Mouse (Mus musculus) kidney, adult 2 months (tissue): ENCODE measurements around the gene Stk11ip. TPM values are rescaled to one million over a fixed set of nuclear protein-coding genes. Genes with fewer than 3 reads are reported as not detected.

Experiments
- DNase-seq: peaks from one replicate; pipeline ENCODE4 v3.0.0; 2021
- H3K27ac ChIP-seq: fragments of 200-500 bp; 2 replicates; pipeline ENCODE4 v1.5.1; 2012; ENCODE audit warnings: low read depth, low read length, control low read depth, inconsistent platforms; ENCODE audit not compliant: insufficient read depth
- H3K27me3 ChIP-seq: fragments of 200-500 bp; replicated peaks from 2 replicates; pipeline ENCODE4 v1.6.1; 2012; ENCODE audit warnings: mild to moderate bottlenecking, moderate library complexity, low read length, inconsistent platforms; ENCODE audit not compliant: control insufficient read depth, insufficient read depth
- H3K36me3 ChIP-seq: fragments of 200-500 bp; 2 replicates; pipeline ENCODE4 v1.6.1; 2012; ENCODE audit warnings: mild to moderate bottlenecking, moderate library complexity, low read length, inconsistent platforms; ENCODE audit not compliant: control insufficient read depth, insufficient read depth
- H3K4me1 ChIP-seq: fragments of 200-500 bp; 2 replicates; pipeline ENCODE4 v1.6.1; 2011; ENCODE audit warnings: low read length; ENCODE audit not compliant: control insufficient read depth, insufficient read depth
- H3K4me3 ChIP-seq: fragments of 200-500 bp; 2 replicates; pipeline ENCODE4 v1.5.1; 2011; ENCODE audit warnings: mild to moderate bottlenecking, low read depth, low read length, control low read depth; ENCODE audit not compliant: insufficient read depth
- CTCF ChIP-seq: fragments of 200-500 bp; conservative IDR thresholded peaks from 2 replicates; pipeline ENCODE4 v1.5.1; 2011; ENCODE audit warnings: low read depth, mild to moderate bottlenecking, control low read depth, low read length, moderate library complexity, mixed read lengths; ENCODE audit not compliant: insufficient read depth, insufficient read length
- POLR2A ChIP-seq: fragments of 200-500 bp; IDR thresholded peaks from one replicate; pipeline ENCODE4 v1.6.1; 2011; ENCODE audit warnings: low read depth, low read length, control low read depth
- WGBS: fragments of 180-500 bp; shearing (Covaris S2); methylation state at CpG from one replicate; pipeline ENCODE4 v1.1.7; 2018; 5-methylcytosine and 5-hydroxymethylcytosine counted together
- polyA plus RNA-seq: library from polyadenylated mRNA; depleted of rRNA; stranded (reverse); fragments of >200 nt; gene quantifications from 2 replicates; pipeline ENCODE4 v1.2.3, GENCODE M21; 2012

Stk11ip gene
- polyA plus RNA-seq, 1 experiment, result 15.5 TPM

GRCm38 (mm10) chr1:75547351-75547750 is 26.0 kb downstream of the Stk11ip start:
- H3K36me3 ChIP-seq, result no peaks in the 10 kb centered on the region
- no peaks in the 10 kb centered on the region for H3K27me3 ChIP-seq
- DNase-seq, result no peak
- H3K4me3 ChIP-seq, result peak overlapping the region; percentile 74; the same call in 1 of the 2 replicates
- no peak overlapping the region for H3K27ac ChIP-seq
- TF ChIP-seq POLR2A, result no peak
- TF ChIP-seq CTCF, result no peak
- WGBS, result 97% methylated on average over 13 of the region's 13 CpGs
- H3K4me1 ChIP-seq, result no peaks in the 10 kb centered on the region

DNA sequence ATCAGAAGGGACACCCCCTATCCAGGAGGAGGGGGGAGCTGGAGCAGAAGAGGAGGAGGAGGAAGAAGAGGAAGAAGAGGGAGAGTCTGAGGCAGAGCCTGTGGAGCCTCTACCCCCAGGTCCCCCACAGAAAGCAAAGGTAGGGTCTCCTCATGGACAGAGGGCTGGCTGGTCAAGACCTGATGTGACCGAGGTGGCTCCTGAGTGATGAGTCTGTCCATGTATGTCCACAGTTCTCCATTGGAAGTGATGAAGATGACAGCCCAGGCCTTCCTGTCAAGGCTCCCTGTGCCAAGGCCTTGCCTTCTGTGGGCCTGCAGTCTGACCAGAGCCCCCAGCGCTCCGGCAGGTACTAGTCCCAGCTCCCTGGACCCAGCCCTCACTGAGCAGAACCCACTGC is 26.8 kb downstream of the Stk11ip start:
- H3K27ac ChIP-seq, result no peak overlapping the region
- H3K27me3 ChIP-seq, result no peaks in the 10 kb centered on the region

DNA sequence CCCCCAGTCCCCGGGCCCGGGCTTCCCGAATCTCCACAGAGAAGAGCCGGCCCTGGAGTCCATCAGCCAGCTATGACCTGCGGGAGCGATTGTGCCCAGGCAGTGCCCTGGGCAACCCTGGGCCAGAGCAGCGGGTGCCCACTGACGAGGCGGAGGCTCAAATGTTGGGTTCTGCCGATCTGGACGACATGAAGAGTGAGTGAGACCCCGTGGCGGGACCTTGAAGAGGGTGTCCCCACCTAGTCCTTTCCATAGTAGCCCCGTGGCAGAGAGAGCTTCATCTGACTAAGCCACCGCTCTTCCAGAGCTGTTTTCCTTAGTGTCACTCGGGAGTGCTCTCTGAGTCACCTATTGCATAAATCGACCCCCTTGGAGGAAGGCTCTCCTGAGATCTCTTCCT is 27.5 kb downstream of the Stk11ip start:
- Histone ChIP-seq H3K27me3 (no peaks in the 10 kb centered on the region), H3K36me3 (no peaks in the 10 kb centered on the region), H3K27ac (no peak overlapping the region), H3K4me1 (no peaks in the 10 kb centered on the region), H3K4me3 (no peak overlapping the region)
- WGBS, result 88% methylated on average over 17 of the region's 17 CpGs
- no peak for TF ChIP-seq CTCF
- no peak for TF ChIP-seq POLR2A
- no peak for DNase-seq

More for the DNA sequence above, 26.8 kb downstream of the Stk11ip start:
- no peak overlapping the region for H3K4me3 ChIP-seq
- WGBS, result 92% methylated on average over 3 of the region's 3 CpGs
- TF ChIP-seq CTCF (no peak), POLR2A (no peak)
- no peak for DNase-seq
- no peaks in the 10 kb centered on the region for H3K36me3 ChIP-seq
- no peaks in the 10 kb centered on the region for H3K4me1 ChIP-seq

DNA sequence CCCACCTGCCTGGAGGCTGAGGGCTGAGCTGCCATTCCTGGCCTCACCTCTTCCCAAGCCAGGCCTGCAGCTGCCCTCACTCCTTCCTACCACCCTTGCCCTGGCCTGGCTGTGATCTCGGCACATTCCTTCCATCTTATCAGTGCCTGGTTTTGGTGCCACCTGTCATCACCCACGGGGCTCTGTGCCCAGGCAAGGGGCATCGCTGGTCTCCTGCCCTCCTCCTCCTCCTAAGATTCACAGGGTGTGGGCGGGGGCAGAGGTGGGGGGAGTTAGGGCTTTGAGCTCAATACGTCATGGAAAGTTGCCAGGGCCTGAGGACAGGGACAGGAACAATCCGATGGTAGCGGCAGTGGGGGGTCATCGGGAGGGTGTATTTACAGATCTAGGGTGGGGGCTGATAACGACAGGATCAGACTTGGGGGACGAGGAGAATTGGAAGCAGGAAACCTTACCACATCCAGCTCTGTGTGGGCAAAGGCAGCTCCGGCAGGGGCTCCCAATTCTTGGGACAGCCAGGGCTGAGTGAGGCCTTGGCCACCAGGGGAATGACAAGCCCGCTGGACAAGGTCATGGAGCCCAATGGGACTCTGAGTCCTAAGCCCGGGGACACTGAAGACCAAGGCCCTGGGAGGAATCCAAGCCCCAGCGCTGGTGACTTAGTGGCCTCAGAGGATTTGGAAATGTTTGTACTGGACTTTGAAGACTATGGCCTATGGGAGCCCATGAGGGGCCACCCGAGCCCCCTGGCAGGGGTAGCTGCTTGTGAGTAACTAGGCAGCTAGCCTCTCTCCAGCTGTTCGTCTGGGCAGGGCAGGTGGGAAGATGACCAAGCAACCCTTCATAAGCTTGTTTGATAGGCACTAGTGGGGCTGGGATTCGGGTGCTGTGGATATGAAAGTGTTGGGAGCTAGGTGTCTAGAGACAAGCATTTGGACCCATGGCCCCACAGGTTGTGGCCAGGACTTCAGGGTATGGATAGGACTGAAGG is 28.3 kb downstream of the Stk11ip start:
- no peak for TF ChIP-seq POLR2A
- TF ChIP-seq CTCF, result no peak
- Histone ChIP-seq H3K36me3 (no peaks in the 10 kb centered on the region), H3K4me3 (no peak overlapping the region), H3K4me1 (no peaks in the 10 kb centered on the region), H3K27ac (no peak overlapping the region), H3K27me3 (no peaks in the 10 kb centered on the region)
- WGBS, result 80% methylated on average over 17 of the region's 17 CpGs
- DNase-seq, result no peak

DNA sequence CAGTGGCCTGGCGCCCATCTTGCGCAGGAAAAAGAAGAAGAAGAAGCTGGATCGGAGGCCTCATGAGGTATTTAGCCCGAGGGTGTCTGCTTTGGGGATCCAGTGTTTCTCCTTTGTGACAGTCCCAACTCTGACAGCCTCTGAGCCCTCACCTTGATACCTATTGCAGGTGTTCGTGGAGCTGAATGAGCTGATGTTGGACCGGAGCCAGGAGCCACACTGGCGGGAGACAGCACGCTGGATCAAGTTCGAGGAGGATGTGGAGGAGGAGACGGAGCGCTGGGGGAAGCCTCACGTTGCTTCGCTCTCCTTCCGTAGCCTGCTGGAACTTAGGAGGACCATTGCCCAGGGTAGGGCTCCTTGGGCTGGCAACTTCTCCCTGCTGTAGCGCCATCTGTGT is 29.3 kb downstream of the Stk11ip start:
- no peak overlapping the region for H3K27ac ChIP-seq
- no peaks in the 10 kb centered on the region for H3K36me3 ChIP-seq
- H3K4me1 ChIP-seq, result no peaks in the 10 kb centered on the region
- DNase-seq, result no peak
- TF ChIP-seq POLR2A (no peak), CTCF (no peak)
- no peaks in the 10 kb centered on the region for H3K27me3 ChIP-seq
- H3K4me3 ChIP-seq, result no peak overlapping the region
- 62% methylated on average over 15 of the region's 15 CpGs for WGBS

GRCm38 (mm10) chr1:75555680-75556079 is 34.4 kb downstream of the Stk11ip start:
- DNase-seq, result no peak
- TF ChIP-seq CTCF, result no peak
- TF ChIP-seq POLR2A, result no peak
- no peaks in the 10 kb centered on the region for H3K36me3 ChIP-seq
- H3K27ac ChIP-seq, result no peak overlapping the region
- 81% methylated on average over 7 of the region's 7 CpGs for WGBS
- H3K27me3 ChIP-seq, result no peaks in the 10 kb centered on the region
- H3K4me1 ChIP-seq, result no peaks in the 10 kb centered on the region
- H3K4me3 ChIP-seq, result no peak overlapping the region

- no peaks in the 10 kb centered on the region for H3K4me1 ChIP-seq
- no peaks in the 10 kb centered on the region for H3K27me3 ChIP-seq
- no peak overlapping the region for H3K27ac ChIP-seq
- no peaks in the 10 kb centered on the region for H3K36me3 ChIP-seq
- no peak overlapping the region for H3K4me3 ChIP-seq
- DNase-seq, result no peak
- TF ChIP-seq POLR2A, result no peak
- no peak for TF ChIP-seq CTCF
- WGBS, result 74% methylated on average over 9 of the region's 9 CpGs
Observed at GRCm38 (mm10) chr1:75556143-75556781, 34.9 kb downstream of the Stk11ip start.
